Mouse (Mus musculus): ENCODE measurements around the gene Vmn1r69. TPM values are rescaled to one million over a fixed set of nuclear protein-coding genes. Genes with fewer than 3 reads are reported as not detected.

Vmn1r69 gene
- not detected in 2 replicates for polyA plus RNA-seq (2014; fragmentation: Nextera tagmentation; extraction: Ambion mirVana)

- H3K9me3 ChIP-seq (ENCODE audit: control insufficient read depth, low read length), result peaks cover 2% of the 10 kb centered on the region; the same call in 1 of the 2 replicates
These were observed at the start of gene Vmn1r69 for GRCm38 (mm10) chr7:10613559-10613958. Gene Vmn1r69, minus strand, starts transcription at chr7:10613659.

GRCm38 (mm10) chr7:10631232-10631631, 17.8 kb upstream of the Vmn1r69 start, which contains the start of gene Vmn1r70:
Gene Vmn1r70, plus strand, starts transcription at chr7:10631532.
- H3K27me3 ChIP-seq (ENCODE audit: control insufficient read depth, insufficient read depth, low read length), result no peaks in the 10 kb centered on the region
- peaks cover 9% of the 10 kb centered on the region; the same call in 1 of the 2 replicates for H3K9me3 ChIP-seq (ENCODE audit: control insufficient read depth, low read length)
- H3K27ac ChIP-seq (ENCODE audit: low read depth, low read length), result no peak within 1 kb of the TSS
- no peak within 1 kb of the TSS for H3K9ac ChIP-seq (ENCODE audit: low read length)
- H3K4me1 ChIP-seq (ENCODE audit: control insufficient read depth, insufficient read depth, low read length), result no peaks in the 10 kb centered on the region
- H3K4me3 ChIP-seq (ENCODE audit: low read depth, low read length), result no peak within 1 kb of the TSS
- WGBS, result 72% methylated on average over 1 of the region's 1 CpGs
- H3K36me3 ChIP-seq (ENCODE audit: control insufficient read depth, insufficient read depth, low read length), result no peaks in the 10 kb centered on the region
- H3K4me2 ChIP-seq, result no peak within 1 kb of the TSS
- ATAC-seq (ENCODE audit: low FRiP score) (no peak), DNase-seq (ENCODE audit: low spot score, missing footprints) (no peak)

More at GRCm38 (mm10) chr7:10613559-10613958, at the start of gene Vmn1r69:
- H3K36me3 ChIP-seq (ENCODE audit: control insufficient read depth, insufficient read depth, low read length), result no peaks in the 10 kb centered on the region
- no peaks in the 10 kb centered on the region for H3K4me1 ChIP-seq (ENCODE audit: control insufficient read depth, insufficient read depth, low read length)
- ATAC-seq (ENCODE audit: low FRiP score) (no peak), DNase-seq (ENCODE audit: low spot score, missing footprints) (no peak)
- no peak within 1 kb of the TSS for H3K4me3 ChIP-seq (ENCODE audit: low read depth, low read length)
- H3K9ac ChIP-seq (ENCODE audit: low read length), result no peak within 1 kb of the TSS
- H3K27ac ChIP-seq (ENCODE audit: low read depth, low read length), result no peak within 1 kb of the TSS
- no peaks in the 10 kb centered on the region for H3K27me3 ChIP-seq (ENCODE audit: control insufficient read depth, insufficient read depth, low read length)
- no peak within 1 kb of the TSS for H3K4me2 ChIP-seq

GRCm38 (mm10) chr7:10558385-10558784, 55.1 kb downstream of the Vmn1r69 start, which contains the start of gene Vmn1r68:
Gene Vmn1r68, minus strand, starts transcription at chr7:10558485.
- H3K4me3 ChIP-seq (ENCODE audit: low read depth, low read length), result no peak within 1 kb of the TSS
- H3K4me1 ChIP-seq (ENCODE audit: control insufficient read depth, insufficient read depth, low read length), result no peaks in the 10 kb centered on the region
- H3K27me3 ChIP-seq (ENCODE audit: control insufficient read depth, insufficient read depth, low read length), result no peaks in the 10 kb centered on the region
- no peak within 1 kb of the TSS for H3K9ac ChIP-seq (ENCODE audit: low read length)
- H3K9me3 ChIP-seq (ENCODE audit: control insufficient read depth, low read length), result no peaks in the 10 kb centered on the region; the same call in 1 of the 2 replicates
- H3K27ac ChIP-seq (ENCODE audit: low read depth, low read length), result no peak within 1 kb of the TSS
- H3K4me2 ChIP-seq, result no peak within 1 kb of the TSS
- ATAC-seq (ENCODE audit: low FRiP score) (no peak), DNase-seq (ENCODE audit: low spot score, missing footprints) (no peak)
- no peaks in the 10 kb centered on the region for H3K36me3 ChIP-seq (ENCODE audit: control insufficient read depth, insufficient read depth, low read length)
- 66% methylated on average over 2 of the region's 2 CpGs for WGBS

Other genes starting within 250 kb of the Vmn1r69 start
- not detected in 2 replicates for gene Vmn1r67, start 170.3 kb downstream of the Vmn1r69 start, polyA plus RNA-seq (2014; fragmentation: Nextera tagmentation; extraction: Ambion mirVana)
- gene Zik1, start 118.3 kb downstream of the Vmn1r69 start, polyA plus RNA-seq (2014; fragmentation: Nextera tagmentation; extraction: Ambion mirVana), result 55.3 and 56.0 TPM in 2 replicates
- gene Vmn1r68, start 55.2 kb downstream of the Vmn1r69 start, polyA plus RNA-seq (2014; fragmentation: Nextera tagmentation; extraction: Ambion mirVana), result not detected in 2 replicates
- not detected in 2 replicates for gene Vmn1r70, start 17.9 kb upstream of the Vmn1r69 start, polyA plus RNA-seq (2014; fragmentation: Nextera tagmentation; extraction: Ambion mirVana)
- gene Nlrp4b, start 74.1 kb upstream of the Vmn1r69 start, polyA plus RNA-seq (2014; fragmentation: Nextera tagmentation; extraction: Ambion mirVana), result not detected in 2 replicates
- gene Vmn1r71, start 140.7 kb upstream of the Vmn1r69 start, polyA plus RNA-seq (2014; fragmentation: Nextera tagmentation; extraction: Ambion mirVana), result not detected in 2 replicates

Measured in midbrain, embryonic 11.5 days (tissue).